Mouse (Mus musculus) mature B cell (primary cell): Measurements from ENCODE around the gene Pgrmc2.

ENCODE experiments used
- in situ Hi-C: fragments of 300-500 bp; cut with MboI; formaldehyde crosslinking; loops from 2 replicates; pipeline ENCODE4 v1.14.3; 2019

The Pgrmc2 gene

GRCm38 (mm10) chr3:41082885-41083789 is at the start of gene Pgrmc2:
TSS of gene Pgrmc2 (minus strand) at chr3:41083046.
- in situ Hi-C loops: loop anchor here (25.0 kb wide), 1 partner anchor 479 kb away; the partner anchor contains the start of gene Jade1

GRCm38 (mm10) chr3:41124000-41124294 is 41.1 kb upstream of the Pgrmc2 start:
- in situ Hi-C loops: no loop called here

DNA sequence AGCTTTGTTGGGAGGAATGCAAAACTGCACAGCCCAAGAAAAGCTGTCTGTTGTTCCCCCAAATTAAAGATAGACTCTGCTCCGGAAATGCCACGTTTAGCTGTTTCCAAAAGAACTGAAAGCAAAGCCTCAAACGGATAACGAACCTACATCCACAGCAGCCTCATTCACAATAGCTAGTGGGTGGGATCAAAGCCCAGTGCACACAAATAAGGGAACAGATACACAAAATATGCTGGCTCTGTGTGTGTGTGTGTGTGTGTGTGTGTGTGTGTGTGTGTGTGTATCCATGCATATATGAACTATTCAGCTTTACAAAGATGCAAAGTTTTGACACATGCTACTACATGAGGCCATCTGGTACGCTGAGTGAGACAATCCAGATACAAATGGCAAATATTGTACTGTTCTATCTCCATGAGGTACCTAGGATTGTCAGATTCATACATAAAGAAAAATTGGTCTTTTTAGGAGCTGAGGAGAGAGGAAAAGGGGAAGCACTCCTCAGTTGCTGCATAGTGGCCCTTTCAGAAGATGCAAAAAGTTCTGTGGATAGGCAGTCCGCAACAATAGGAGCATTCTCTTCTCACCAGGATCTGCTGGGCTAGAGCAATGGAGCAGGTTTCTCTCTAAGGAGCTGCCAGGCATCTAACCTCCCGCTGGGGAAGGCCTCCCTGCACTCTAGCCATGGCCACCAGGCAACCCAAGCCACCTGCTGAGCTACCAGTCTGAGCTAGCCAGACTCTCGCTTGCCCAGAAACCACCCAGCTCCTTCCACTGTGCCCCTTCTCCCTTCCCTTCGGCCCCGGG is 40.5 kb upstream of the Pgrmc2 start:
- in situ Hi-C loops: no loop called here

DNA sequence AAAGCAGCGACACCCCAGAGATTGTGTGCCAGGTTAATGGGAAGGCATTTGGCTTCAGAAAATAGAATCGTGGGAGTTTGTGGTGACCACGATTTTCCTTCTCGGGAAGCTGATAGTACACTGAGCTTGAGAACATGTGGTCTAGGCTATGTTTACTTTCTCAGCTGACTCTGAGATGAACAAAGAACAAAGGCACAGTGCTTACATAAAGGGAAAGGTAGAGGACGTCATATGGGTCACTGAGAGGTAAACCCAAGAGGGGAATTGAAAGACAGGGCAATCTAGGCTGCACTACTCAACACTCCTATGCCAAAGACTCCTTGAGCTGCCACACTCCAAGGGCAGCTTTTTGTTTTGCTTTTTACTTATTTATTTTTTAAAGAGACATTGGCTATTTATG is 35.3 kb upstream of the Pgrmc2 start:
- in situ Hi-C loops: no loop called here

DNA sequence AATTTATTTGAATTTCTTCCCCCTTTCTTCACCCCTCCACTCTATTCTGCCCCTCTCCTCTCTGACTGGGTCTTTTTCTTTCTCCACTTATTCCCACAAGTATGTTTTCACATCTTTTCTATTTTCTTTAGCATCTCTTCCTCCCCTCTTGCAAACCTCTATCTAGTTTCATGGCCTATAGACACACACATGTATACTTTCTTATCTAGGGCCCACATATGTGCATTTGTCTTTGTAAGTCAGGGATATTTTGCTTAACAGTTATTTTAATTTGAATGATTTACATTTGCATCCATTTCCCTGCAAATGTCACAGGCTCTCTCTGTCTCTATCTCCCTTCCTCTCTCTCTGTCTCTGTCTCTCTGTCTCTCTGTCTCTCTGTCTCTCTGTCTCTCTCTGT is 34.6 kb upstream of the Pgrmc2 start:
- in situ Hi-C loops: no loop called here

- in situ Hi-C loops: no loop called here
These were observed 30.3 kb upstream of the Pgrmc2 start for GRCm38 (mm10) chr3:41113186-41113585.

GRCm38 (mm10) chr3:41108306-41108785 is 25.5 kb upstream of the Pgrmc2 start:
- in situ Hi-C loops: no loop called here

DNA sequence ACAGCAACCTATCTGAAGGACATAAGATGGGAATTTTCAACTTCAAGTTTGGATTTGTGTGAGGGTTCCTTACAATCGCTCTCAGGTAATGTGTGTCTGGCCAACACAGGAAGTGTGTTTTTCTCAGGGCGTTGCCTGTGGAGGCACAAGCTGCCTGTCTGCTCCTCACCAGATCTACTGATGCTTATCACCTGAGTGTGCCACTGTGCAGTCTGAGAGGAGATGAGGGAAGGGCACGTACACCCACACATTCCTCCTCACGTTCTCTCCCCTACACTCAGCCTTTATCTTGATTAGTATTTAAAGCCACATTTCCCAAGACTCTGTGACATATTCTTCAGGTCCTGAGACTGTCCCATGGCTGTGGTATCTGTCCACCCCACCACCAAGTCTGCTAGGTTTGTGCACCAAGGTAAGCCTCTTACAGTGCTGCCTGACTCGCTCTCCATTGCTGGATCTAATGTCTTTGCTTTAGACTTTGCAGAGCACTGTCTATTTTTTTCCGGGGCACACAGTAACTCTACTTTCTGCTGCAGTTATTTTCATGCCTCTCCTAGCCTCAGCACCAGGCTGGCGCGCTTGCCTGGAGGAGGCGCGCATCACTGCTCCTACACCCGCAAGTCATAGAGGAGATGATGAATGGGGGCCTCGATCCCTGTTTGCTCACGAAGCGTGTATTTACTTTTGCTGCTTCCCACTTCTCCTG is 24.9 kb upstream of the Pgrmc2 start:
- in situ Hi-C loops: no loop called here

- in situ Hi-C loops: no loop called here
These were observed 19.1 kb upstream of the Pgrmc2 start for GRCm38 (mm10) chr3:41101905-41102304.

GRCm38 (mm10) chr3:41100157-41100556 is 17.3 kb upstream of the Pgrmc2 start:
- in situ Hi-C loops: no loop called here

GRCm38 (mm10) chr3:41099672-41100071 is 16.8 kb upstream of the Pgrmc2 start:
- in situ Hi-C loops: loop anchor here (25.0 kb wide), 1 partner anchor 463 kb away; the partner anchor contains the start of gene Jade1

GRCm38 (mm10) chr3:41093210-41093609 is 10.4 kb upstream of the Pgrmc2 start:
- in situ Hi-C loops: loop anchor here (25.0 kb wide), 1 partner anchor 469 kb away; the partner anchor contains the start of gene Jade1

DNA sequence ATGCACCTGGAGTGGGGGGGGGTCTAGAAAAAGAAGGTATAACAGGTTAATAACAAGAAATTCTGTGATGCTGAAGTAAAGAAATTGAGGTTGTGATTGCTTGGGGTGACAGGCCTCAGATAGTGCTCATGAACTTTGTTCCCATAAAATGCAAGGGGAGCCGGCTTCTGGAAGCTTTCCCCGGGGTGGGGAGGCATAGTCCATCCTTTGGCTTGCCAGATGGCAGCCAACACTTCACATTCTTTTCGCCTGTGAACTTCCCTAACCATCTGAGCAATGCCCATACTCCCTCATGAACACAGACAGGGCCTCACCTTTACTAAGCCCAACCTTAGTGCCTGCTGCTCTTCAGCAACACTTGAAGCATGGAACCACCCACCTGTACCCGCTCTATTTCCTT is 9.5 kb upstream of the Pgrmc2 start:
- in situ Hi-C loops: loop anchor here (25.0 kb wide), 1 partner anchor 470 kb away; the partner anchor contains the start of gene Jade1

GRCm38 (mm10) chr3:41090839-41091238 is 8.0 kb upstream of the Pgrmc2 start:
- in situ Hi-C loops: loop anchor here (25.0 kb wide), 1 partner anchor 471 kb away; the partner anchor contains the start of gene Jade1

- in situ Hi-C loops: loop anchor here (25.0 kb wide), 1 partner anchor 475 kb away; the partner anchor contains the start of gene Jade1
These were observed 4.2 kb upstream of the Pgrmc2 start for GRCm38 (mm10) chr3:41087071-41087470.

- in situ Hi-C loops: loop anchor here (25.0 kb wide), 1 partner anchor 478 kb away; the partner anchor contains the start of gene Jade1
These were observed 1.6 kb upstream of the Pgrmc2 start for GRCm38 (mm10) chr3:41084421-41084820.

DNA sequence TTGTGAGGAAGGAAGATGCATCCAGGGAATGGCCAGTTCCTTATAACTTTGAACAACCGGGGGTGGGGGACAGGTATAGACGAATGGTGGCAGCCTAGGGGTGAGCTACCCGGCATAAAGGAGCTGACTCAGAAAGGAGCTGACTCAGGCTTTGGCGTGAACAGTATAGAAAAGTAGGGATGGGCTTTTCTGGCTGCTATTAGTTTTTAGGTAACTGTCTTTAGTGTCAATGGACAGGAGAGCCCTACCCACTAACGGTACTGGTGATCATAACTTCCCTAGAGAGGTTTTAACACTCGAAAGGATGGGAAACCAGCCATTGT is 905 bp upstream of the Pgrmc2 start:
- in situ Hi-C loops: loop anchor here (25.0 kb wide), 1 partner anchor 479 kb away; the partner anchor contains the start of gene Jade1

- in situ Hi-C loops: loop anchor here (25.0 kb wide), 1 partner anchor 480 kb away; the partner anchor contains the start of gene Jade1
These were observed 344 bp downstream of the Pgrmc2 start for GRCm38 (mm10) chr3:41082520-41082884.

DNA sequence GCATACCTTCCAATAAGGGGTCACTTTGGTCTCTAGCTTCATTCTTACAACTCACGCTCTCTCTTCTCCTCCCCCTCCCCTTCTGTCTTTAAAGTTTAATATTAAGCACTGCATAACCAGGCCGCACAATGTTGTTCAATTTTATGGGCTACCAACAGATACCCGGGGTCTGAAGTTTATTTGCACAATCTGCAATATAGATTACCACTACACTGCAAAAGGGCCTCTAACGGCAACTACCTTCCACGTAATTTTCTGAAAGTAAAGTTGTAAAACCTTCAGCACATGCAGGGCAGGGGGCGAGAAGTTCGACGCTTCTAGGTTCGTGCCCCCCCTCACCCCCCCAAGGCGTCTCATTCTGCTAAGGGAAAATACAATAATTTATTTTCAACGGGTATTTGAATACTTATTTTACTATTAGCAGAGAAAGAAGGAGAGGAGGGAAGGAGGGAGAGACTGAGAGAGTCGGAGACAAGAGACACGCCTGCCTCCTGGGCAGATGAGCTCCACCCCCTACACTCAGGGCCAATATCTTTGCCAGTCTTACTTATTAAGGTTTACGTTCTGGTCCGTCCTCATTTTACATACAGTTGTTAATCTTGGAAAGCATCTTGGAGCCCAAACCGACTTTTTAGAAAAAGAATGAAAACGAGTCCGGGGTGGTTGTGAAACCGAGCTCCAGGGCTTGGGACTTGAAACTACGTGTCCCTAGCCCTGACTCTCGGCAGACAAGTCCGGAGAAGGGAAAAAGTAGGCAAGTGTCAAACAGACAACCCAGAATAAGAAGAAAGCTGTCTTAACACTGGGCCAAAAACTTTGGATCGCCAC is 1.2 kb downstream of the Pgrmc2 start:
- in situ Hi-C loops: loop anchor here (25.0 kb wide), 1 partner anchor 481 kb away; the partner anchor contains the start of gene Jade1

DNA sequence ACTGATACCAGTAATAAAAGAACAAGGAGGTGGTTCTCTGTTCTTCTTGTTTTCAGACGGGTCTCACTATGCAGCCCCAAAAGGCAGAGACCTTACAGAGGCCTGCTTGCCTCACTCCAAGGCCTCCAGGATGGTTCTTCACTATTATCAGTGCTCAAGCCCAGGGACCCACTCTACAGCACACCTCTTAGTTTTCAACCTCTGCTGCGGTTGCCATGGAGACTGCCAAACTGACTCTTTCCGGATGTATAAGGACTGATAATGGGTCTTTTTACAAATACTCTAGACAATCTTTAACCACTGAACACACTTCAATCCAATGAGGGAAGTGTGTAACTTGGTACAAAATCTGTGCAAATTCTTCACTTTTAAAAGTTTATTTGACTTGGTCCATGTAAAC is 2.1 kb downstream of the Pgrmc2 start:
- in situ Hi-C loops: loop anchor here (25.0 kb wide), 1 partner anchor 482 kb away; the partner anchor contains the start of gene Jade1
